Mouse (Mus musculus): Measurements from ENCODE around the gene 1700042G07Rik. TPM values are rescaled to one million over a fixed set of nuclear protein-coding genes. Genes with fewer than 3 reads are reported as not detected.

The 1700042G07Rik gene
- total and polyA plus RNA-seq, 2 experiments from 2014 or later, result not detected

GRCm38 (mm10) chr4:116222843-116223119, 49.6 kb downstream of the 1700042G07Rik start:
- ATAC-seq (ENCODE audit: low FRiP score) (no peak), DNase-seq (ENCODE audit: low spot score) (peak; percentile 5)
- H3K9ac ChIP-seq (replicated peaks; ENCODE audit: low read length, poor library complexity, severe bottlenecking), result peak overlapping the region; percentile 84
- TF ChIP-seq CTCF (IDR thresholded peaks at IDR 0.05), result no peak
- no peaks in the 10 kb centered on the region for H3K36me3 ChIP-seq (ENCODE audit: insufficient read depth, low read length)
- H3K4me2 ChIP-seq (ENCODE audit: low read depth, low read length, poor library complexity, severe bottlenecking), result peak overlapping the region; percentile 68
- peak overlapping the region; percentile 78 for H3K4me3 ChIP-seq (ENCODE audit: low read depth, low read length)
- peaks cover 4% of the 10 kb centered on the region; the same call in 1 of the 2 replicates for H3K4me1 ChIP-seq (ENCODE audit: insufficient read depth, low read length)
- no peaks in the 10 kb centered on the region for H3K27me3 ChIP-seq (ENCODE audit: insufficient read depth, low read length)
- WGBS, result 1% methylated on average over 6 of the region's 6 CpGs
- peak overlapping the region; percentile 99 for H3K27ac ChIP-seq (ENCODE audit: low read depth, low read length)
- H3K9me3 ChIP-seq (ENCODE audit: low read length), result no peaks in the 10 kb centered on the region

Other genes starting within 250 kb of the 1700042G07Rik start
- gene Dmbx1, start 233.4 kb upstream of the 1700042G07Rik start, total RNA-seq (2014; rRNA removed), result 9.6 and 10.3 TPM in 2 replicates
- 7.7 and 8.7 TPM in 2 replicates for gene Dmbx1, start 233.4 kb upstream of the 1700042G07Rik start, polyA plus RNA-seq (2015; fragmentation: Nextera tagmentation; extraction: Ambion mirVana)
- gene Faah, start 155.4 kb upstream of the 1700042G07Rik start, total RNA-seq (2014; rRNA removed), result 25.8 and 43.1 TPM in 2 replicates
- gene Faah, start 155.4 kb upstream of the 1700042G07Rik start, polyA plus RNA-seq (2015; fragmentation: Nextera tagmentation; extraction: Ambion mirVana), result 30.6 and 31.2 TPM in 2 replicates
- gene Nsun4, start 119.5 kb upstream of the 1700042G07Rik start, total RNA-seq (2014; rRNA removed), result 8.7 and 10.9 TPM in 2 replicates
- 8.7 and 8.9 TPM in 2 replicates for gene Nsun4, start 119.5 kb upstream of the 1700042G07Rik start, polyA plus RNA-seq (2015; fragmentation: Nextera tagmentation; extraction: Ambion mirVana)
- gene Uqcrh, start 98.3 kb upstream of the 1700042G07Rik start, total RNA-seq (2014; rRNA removed), result 247 and 307 TPM in 2 replicates
- 429 and 468 TPM in 2 replicates for gene Uqcrh, start 98.3 kb upstream of the 1700042G07Rik start, polyA plus RNA-seq (2015; fragmentation: Nextera tagmentation; extraction: Ambion mirVana)
- 103 and 129 TPM in 2 replicates for gene Lrrc41, start 98.1 kb upstream of the 1700042G07Rik start, total RNA-seq (2014; rRNA removed)
- 70.0 and 71.6 TPM in 2 replicates for gene Lrrc41, start 98.1 kb upstream of the 1700042G07Rik start, polyA plus RNA-seq (2015; fragmentation: Nextera tagmentation; extraction: Ambion mirVana)
- gene Rad54l, start 49.7 kb upstream of the 1700042G07Rik start, total RNA-seq (2014; rRNA removed), result 1.9 and 3.0 TPM in 2 replicates
- gene Rad54l, start 49.7 kb upstream of the 1700042G07Rik start, polyA plus RNA-seq (2015; fragmentation: Nextera tagmentation; extraction: Ambion mirVana), result 2.4 and 2.5 TPM in 2 replicates
- gene Pomgnt1, start 49.5 kb upstream of the 1700042G07Rik start, total RNA-seq (2014; rRNA removed), result 78.5 and 80.9 TPM in 2 replicates
- gene Pomgnt1, start 49.5 kb upstream of the 1700042G07Rik start, polyA plus RNA-seq (2015; fragmentation: Nextera tagmentation; extraction: Ambion mirVana), result 58.1 and 61.9 TPM in 2 replicates
- 5.2 and 5.6 TPM in 2 replicates for gene Lurap1, start 22.0 kb upstream of the 1700042G07Rik start, total RNA-seq (2014; rRNA removed)
- gene Lurap1, start 22.0 kb upstream of the 1700042G07Rik start, polyA plus RNA-seq (2015; fragmentation: Nextera tagmentation; extraction: Ambion mirVana), result 2.4 and 2.6 TPM in 2 replicates
- gene Tspan1, start 5.8 kb upstream of the 1700042G07Rik start, total RNA-seq (2014; rRNA removed), result 0.57 and 0.77 TPM in 2 replicates
- gene Tspan1, start 5.8 kb upstream of the 1700042G07Rik start, polyA plus RNA-seq (2015; fragmentation: Nextera tagmentation; extraction: Ambion mirVana), result 0.26 and 0.31 TPM in 2 replicates
- not detected in 2 replicates for gene Gm49337, start within 50 bp of the 1700042G07Rik start, total RNA-seq (2014; rRNA removed)
- gene Gm49337, start within 50 bp of the 1700042G07Rik start, polyA plus RNA-seq (2015; fragmentation: Nextera tagmentation; extraction: Ambion mirVana), result not detected in 2 replicates
- 48.3 and 59.5 TPM in 2 replicates for gene Pik3r3, start 48.2 kb downstream of the 1700042G07Rik start, total RNA-seq (2014; rRNA removed)
- gene Pik3r3, start 48.2 kb downstream of the 1700042G07Rik start, polyA plus RNA-seq (2015; fragmentation: Nextera tagmentation; extraction: Ambion mirVana), result 39.5 and 47.3 TPM in 2 replicates

All from midbrain, postnatal 0 days (tissue).